Mouse (Mus musculus): ENCODE data around the gene Mrpl41. TPM values are rescaled to one million over a fixed set of nuclear protein-coding genes. Genes with fewer than 3 reads are reported as not detected.
"Not testable (repeated sequence)": the region's sequence is repeated elsewhere in the genome, so short reads cannot be mapped to it uniquely, and the experiment has no call there.

Mrpl41 gene
- 171 and 181 TPM in 2 replicates for polyA plus RNA-seq (2015; fragmentation: Nextera tagmentation; extraction: Ambion mirVana)

DNA sequence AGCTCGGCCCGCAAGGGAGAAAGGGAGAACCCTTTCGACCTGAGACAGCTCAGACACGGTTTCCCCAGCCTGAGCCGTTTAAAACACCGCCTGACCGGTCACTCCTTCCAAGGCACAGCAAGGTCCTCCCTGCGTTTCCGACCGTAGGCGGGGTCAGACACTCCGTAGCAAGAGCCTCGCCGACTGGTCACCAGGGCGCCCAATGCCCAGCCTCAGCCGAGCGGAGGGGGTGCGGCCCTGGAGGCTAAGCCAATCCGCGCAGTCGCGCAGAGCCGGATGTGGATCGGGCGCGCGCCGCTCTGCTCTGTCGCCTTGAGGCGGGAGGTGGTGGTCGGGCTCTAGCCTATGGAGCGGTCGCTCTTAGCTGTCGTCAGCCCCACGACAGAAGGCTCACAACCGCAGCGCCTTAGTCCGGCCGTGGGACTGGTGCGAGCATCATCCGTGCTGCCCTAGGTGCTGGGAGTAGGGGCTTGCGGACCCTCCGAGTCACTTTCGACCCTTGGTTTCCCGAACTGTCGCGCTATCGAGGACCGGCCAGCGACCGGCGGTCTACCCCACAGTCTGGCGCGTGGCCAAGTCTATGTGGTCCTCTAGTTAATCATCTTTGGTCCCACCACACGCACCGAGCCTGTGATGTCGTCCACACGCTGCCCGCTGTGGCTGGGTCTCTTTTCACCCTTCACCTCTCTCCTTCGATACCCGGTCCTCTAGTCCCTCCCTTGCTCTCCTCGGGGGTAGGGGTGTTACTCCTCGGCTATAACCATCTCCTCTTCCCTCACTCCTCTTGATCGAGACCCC lies at the start of gene Mrpl41:
Mrpl41 (minus strand) TSS at position 193 of the 798 bp plus-strand sequence.
- Histone ChIP-seq H3K27me3 (no peaks in the 10 kb centered on the region), H3K36me3 (peaks cover 31% of the 10 kb centered on the region), H3K4me1 (replicated peaks) (peaks cover 25% of the 10 kb centered on the region), H3K9me3 (no peaks in the 10 kb centered on the region), H3K4me3 (peak within 1 kb of the TSS; percentile 83), H3K9ac (peak within 1 kb of the TSS; percentile 89), H3K27ac (peak within 1 kb of the TSS; percentile 94), H3K4me2 (peak within 1 kb of the TSS; percentile 94)
- WGBS: under 1% methylated on average over 64 of the region's 64 CpGs
- peak; percentile 100 for ATAC-seq (ENCODE audit: low FRiP score)

DNA sequence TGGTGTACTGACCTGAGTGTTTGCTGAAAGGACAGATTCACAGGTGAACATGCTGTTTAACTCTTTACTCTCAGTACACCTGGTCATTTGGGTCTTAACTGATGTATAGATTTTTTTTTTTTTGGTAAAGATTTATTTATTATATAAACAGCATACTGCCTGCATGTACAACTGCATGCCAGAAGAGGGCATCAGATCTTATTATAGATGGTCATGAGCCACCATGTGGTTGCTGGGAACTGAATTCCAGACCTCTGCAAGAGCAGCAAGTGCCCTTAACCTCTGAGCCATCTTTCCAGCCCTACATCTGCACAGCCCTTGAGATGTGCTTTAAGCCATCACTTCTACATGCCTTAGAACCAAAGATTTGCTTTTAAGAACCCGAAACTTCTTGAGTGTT lies 47.8 kb upstream of the Mrpl41 start:
- no peak overlapping the region for H3K4me3 ChIP-seq
- WGBS: 98% methylated on average over 1 of the region's 1 CpGs
- no peak overlapping the region for H3K27ac ChIP-seq
- no peaks in the 10 kb centered on the region for H3K27me3 ChIP-seq
- no peaks in the 10 kb centered on the region for H3K9me3 ChIP-seq
- H3K36me3 ChIP-seq: no peaks in the 10 kb centered on the region
- no peaks in the 10 kb centered on the region for H3K4me1 ChIP-seq (replicated peaks)
- no peak for ATAC-seq (ENCODE audit: low FRiP score)
- no peak overlapping the region for H3K9ac ChIP-seq
- no peak overlapping the region for H3K4me2 ChIP-seq

DNA sequence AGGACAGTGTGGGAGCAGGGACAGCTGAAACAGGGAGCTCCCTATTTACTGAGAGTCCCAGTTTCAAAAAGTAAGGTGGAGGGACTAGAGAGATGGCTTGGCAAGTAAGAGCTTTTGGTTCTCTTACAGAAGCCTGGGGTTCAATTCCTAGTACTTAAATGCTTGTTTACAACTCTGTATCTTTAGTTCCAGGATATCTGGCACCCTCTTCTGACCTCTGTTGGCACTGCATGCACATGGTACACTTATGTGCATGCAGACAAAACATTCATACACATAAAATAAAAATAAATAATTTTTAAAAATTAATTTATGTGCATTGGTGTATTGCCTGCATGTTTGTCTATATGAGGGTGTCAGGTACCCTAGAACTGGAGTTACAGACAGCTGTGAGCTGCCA lies 33.4 kb upstream of the Mrpl41 start:
- H3K9me3 ChIP-seq: no peaks in the 10 kb centered on the region
- ATAC-seq (ENCODE audit: low FRiP score): no peak

DNA sequence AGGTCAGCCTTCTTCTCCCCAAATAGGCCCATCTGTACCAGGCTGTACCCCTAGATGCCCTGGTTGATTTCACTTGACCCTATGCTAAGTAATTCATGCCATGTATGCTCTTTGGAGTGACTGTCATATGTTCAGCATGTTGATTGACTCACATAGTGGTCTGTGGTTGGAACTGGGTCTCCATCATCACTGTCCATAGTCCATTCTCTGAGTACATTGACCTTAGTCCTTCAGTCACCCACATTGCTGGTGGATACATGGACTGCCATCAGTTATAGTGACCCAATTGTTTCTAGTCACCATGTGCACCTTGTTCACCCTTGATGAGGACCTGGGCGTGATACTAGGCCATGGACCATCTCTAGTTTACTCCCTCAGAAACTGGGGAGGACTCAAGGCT lies 31.9 kb upstream of the Mrpl41 start:
- no peaks in the 10 kb centered on the region for H3K27me3 ChIP-seq
- 91% methylated on average over 1 of the region's 1 CpGs for WGBS
- no peaks in the 10 kb centered on the region for H3K4me1 ChIP-seq (replicated peaks)
- no peaks in the 10 kb centered on the region for H3K36me3 ChIP-seq
- no peak overlapping the region for H3K27ac ChIP-seq
- H3K9ac ChIP-seq: no peak overlapping the region
- H3K4me2 ChIP-seq: no peak overlapping the region
- no peaks in the 10 kb centered on the region for H3K9me3 ChIP-seq
- ATAC-seq (ENCODE audit: low FRiP score): no peak
- H3K4me3 ChIP-seq: no peak overlapping the region

More for the DNA sequence above, 33.4 kb upstream of the Mrpl41 start:
- Histone ChIP-seq H3K4me2 (no peak overlapping the region), H3K36me3 (no peaks in the 10 kb centered on the region), H3K9ac (no peak overlapping the region), H3K4me1 (replicated peaks) (no peaks in the 10 kb centered on the region), H3K27ac (no peak overlapping the region), H3K27me3 (no peaks in the 10 kb centered on the region), H3K4me3 (no peak overlapping the region)

DNA sequence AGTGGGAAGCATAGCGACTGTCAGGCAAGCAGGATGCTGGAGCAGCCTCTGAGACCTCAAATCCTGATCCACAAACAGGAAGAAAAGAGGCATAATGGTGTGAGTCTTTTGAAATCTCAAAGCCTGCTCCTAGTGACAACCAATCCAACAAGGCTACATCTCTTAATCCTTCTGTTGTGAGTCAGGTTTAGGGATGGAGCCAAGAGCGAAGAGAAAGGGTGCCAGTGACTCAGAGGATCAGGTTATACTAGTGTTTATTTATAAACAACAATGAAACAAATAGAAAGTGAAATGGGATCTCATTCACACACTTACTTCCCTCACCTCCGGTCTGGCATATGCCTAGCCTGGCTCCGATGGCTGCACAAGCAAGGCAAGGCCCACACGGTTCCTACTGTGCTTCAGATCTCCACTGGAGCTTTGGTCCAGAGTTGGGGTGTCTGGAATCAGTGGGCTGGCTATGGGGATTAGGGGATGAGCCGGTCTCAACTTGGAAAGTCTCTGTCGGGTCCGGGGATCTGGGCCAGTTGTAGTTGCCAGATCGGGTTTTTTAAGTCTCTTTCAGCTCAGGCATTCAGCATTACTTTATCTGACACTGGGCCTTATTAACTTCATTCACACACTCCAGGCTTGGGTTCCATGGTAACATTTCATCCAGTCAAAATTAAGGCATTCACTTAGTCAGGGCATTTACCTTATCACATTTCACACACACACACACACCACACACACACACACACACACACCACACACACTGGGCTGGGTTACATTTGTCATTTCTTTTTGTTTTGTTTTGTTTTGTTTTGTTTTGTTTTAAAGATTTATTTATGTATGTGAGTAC lies 29.3 kb upstream of the Mrpl41 start:
- H3K4me1 ChIP-seq (replicated peaks): no peaks in the 10 kb centered on the region
- H3K4me3 ChIP-seq: no peak overlapping the region
- no peak overlapping the region for H3K4me2 ChIP-seq
- no peaks in the 10 kb centered on the region for H3K9me3 ChIP-seq
- no peak overlapping the region for H3K27ac ChIP-seq
- no peaks in the 10 kb centered on the region for H3K27me3 ChIP-seq
- no peak overlapping the region for H3K9ac ChIP-seq
- H3K36me3 ChIP-seq: no peaks in the 10 kb centered on the region
- ATAC-seq (ENCODE audit: low FRiP score): no peak
- WGBS: 75% methylated on average over 9 of the region's 9 CpGs

DNA sequence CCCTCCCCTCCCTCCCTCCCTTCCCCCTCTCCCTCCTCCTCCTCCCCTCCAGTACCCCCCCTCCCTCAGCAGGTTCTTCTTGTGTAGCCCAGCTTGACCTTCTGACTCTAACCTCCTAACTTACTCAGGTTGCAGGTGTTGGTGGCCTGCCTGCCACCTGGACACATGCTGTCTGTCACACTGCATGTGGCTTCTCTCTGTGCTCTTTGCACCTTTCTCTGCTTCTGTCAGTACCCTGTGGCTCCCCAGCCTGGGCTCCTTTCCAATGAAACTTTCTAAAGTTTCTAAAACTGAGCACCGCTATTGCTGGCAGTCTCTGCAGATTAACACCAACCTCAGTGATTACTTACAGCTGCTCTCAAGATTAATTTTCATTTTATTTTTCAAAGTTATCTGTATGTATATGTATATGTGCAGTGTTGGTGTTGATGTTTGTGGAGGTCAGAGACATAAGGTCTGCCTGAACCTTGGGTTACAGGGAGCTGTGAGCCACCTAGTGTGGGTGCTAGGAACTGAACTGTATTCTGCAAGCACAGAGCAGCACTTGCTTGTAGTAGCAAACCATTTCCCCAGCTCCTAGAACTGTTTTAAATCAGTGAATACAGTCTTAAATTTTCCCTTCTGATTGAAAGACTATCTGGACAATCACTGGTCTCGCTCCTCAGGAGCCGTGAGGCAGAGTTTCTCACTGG lies 25.8 kb upstream of the Mrpl41 start:
- no peak overlapping the region for H3K4me3 ChIP-seq
- H3K27ac ChIP-seq: no peak overlapping the region
- no peak for ATAC-seq (ENCODE audit: low FRiP score)
- H3K36me3 ChIP-seq: no peaks in the 10 kb centered on the region
- WGBS: 79% methylated on average over 3 of the region's 3 CpGs
- H3K4me2 ChIP-seq: no peak overlapping the region
- no peaks in the 10 kb centered on the region for H3K4me1 ChIP-seq (replicated peaks)
- H3K27me3 ChIP-seq: no peaks in the 10 kb centered on the region
- no peak overlapping the region for H3K9ac ChIP-seq
- no peaks in the 10 kb centered on the region for H3K9me3 ChIP-seq

DNA sequence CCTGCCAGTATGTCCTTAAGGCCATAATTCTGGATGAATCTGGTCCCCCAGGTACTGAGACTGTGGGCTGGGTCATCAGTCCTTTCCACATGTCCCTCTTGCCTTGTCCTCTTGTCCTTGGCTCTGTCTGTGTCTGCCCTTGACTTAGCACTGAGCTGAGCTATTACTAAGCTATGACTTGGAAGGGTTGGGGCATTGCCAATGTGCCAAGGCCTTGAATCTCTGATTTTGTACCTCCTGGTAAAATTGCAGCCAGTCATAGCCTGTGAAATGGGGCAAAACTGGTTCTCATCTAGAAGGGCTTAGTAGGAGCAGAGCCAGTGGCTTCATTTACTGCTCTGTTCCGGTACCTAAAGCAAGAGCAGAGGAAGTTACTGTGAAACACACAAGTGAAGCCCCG lies 21.6 kb upstream of the Mrpl41 start:
- WGBS: 97% methylated on average over 2 of the region's 2 CpGs
- Histone ChIP-seq H3K4me1 (replicated peaks) (no peaks in the 10 kb centered on the region), H3K27me3 (no peaks in the 10 kb centered on the region), H3K9ac (no peak overlapping the region), H3K9me3 (no peaks in the 10 kb centered on the region), H3K36me3 (no peaks in the 10 kb centered on the region), H3K4me3 (no peak overlapping the region), H3K27ac (no peak overlapping the region), H3K4me2 (no peak overlapping the region)
- no peak for ATAC-seq (ENCODE audit: low FRiP score)

DNA sequence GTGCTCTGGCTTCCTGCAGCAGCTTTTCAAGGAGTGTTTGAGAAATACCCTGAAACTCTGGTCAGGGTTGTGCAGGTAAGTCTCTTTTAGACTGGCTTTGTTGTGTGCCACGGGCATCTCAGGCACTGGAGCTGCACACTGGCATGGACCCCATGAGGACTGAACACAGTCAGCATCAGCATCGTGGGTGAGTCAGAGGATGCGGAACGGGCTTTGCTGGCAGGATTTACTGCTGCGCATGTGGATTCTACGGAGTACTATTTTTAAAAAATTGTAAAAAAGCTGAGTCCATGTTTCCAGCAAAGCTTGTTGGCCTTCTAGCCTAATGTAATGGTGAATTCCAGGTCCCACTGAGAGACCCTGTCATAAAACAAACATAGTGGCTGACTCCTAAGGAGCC lies 20.4 kb upstream of the Mrpl41 start:
- Histone ChIP-seq H3K9ac (no peak overlapping the region), H3K4me2 (no peak overlapping the region), H3K4me3 (no peak overlapping the region), H3K27me3 (no peaks in the 10 kb centered on the region), H3K36me3 (no peaks in the 10 kb centered on the region), H3K9me3 (no peaks in the 10 kb centered on the region), H3K27ac (no peak overlapping the region), H3K4me1 (replicated peaks) (no peaks in the 10 kb centered on the region)
- 92% methylated on average over 6 of the region's 6 CpGs for WGBS
- ATAC-seq (ENCODE audit: low FRiP score): no peak

DNA sequence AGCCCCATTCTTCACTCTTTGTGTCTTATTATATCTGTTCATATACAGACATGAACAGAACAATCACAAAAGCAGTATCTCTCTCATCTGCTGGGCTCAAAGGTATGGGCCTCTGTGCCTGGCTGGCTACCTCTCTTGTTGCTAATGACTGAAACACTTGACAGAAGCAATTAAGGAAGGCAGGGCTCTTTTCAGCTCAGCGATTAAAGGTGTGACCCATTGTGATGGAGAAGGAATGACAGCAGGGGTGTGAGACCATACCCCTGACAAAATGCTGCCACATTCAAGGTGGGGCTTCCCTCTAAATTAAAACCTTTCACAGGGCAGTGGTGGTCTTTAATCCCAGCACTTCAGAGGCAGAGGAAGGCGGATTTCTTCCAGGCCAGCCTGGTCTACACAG lies 12.9 kb upstream of the Mrpl41 start:
- Histone ChIP-seq H3K4me3 (no peak overlapping the region), H3K27me3 (no peaks in the 10 kb centered on the region), H3K4me1 (replicated peaks) (no peaks in the 10 kb centered on the region), H3K9ac (no peak overlapping the region), H3K27ac (no peak overlapping the region), H3K4me2 (no peak overlapping the region), H3K9me3 (no peaks in the 10 kb centered on the region), H3K36me3 (no peaks in the 10 kb centered on the region)
- ATAC-seq (ENCODE audit: low FRiP score): no peak
- WGBS: 62% methylated on average over 2 of the region's 2 CpGs

DNA sequence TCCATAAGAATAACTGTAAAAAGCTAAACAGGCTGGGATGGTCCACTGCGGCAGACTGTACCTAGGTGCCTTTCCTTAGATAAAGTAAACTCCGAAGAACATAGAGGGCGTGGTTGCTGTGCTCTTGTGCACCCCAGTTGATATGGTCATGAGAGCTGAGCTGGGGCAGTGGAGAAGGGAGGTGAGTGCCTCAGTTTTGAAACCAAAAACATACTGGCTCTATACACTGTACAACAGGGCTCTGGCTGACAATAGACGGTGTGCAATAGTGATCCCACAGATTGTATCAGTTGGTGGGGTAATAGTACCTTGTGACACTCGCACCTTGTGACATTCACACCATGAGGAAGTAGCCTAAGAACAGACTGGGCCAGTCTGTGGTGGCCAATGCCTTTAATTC lies 2.1 kb upstream of the Mrpl41 start:
- no peak overlapping the region for H3K27ac ChIP-seq
- 93% methylated on average over 5 of the region's 5 CpGs for WGBS
- no peaks in the 10 kb centered on the region for H3K27me3 ChIP-seq
- no peak overlapping the region for H3K9ac ChIP-seq
- no peak overlapping the region for H3K4me3 ChIP-seq
- H3K4me2 ChIP-seq: no peak overlapping the region
- no peaks in the 10 kb centered on the region for H3K9me3 ChIP-seq
- peaks cover 13% of the 10 kb centered on the region for H3K36me3 ChIP-seq
- peaks cover 25% of the 10 kb centered on the region for H3K4me1 ChIP-seq (replicated peaks)
- no peak for ATAC-seq (ENCODE audit: low FRiP score)

DNA sequence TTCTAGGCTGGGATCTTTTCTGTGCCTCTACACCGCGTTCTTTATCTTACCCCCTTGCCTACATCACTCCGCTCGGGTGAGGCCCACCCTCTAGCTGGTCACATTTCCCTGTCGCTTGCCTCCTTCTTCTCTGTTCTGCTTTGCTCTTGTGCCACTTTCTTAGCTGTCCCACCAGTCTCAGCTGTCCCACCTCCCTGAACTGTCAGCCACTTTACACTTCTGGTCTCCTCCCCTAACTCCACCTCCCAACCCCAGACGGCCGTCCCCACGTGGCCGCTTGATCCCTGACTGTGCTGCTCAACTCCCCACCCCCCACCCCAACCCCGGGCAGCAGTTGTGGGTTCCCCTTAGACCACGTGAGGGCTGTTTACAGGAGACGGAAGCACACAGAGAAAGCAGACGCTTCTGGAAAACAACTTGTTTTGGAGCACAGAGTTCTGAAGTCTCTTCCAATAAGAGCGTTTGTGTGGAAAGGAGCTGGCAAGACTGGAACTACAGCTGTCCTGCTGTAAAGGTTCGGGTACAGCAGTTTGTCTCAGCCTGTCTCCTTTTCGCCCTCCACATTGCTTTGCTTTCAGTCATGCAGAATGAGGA lies 903 bp upstream of the Mrpl41 start, which contains the start of gene Pnpla7:
Pnpla7 (plus strand) TSS at position 330 of the 594 bp plus-strand sequence.
- no peaks in the 10 kb centered on the region for H3K9me3 ChIP-seq

DNA sequence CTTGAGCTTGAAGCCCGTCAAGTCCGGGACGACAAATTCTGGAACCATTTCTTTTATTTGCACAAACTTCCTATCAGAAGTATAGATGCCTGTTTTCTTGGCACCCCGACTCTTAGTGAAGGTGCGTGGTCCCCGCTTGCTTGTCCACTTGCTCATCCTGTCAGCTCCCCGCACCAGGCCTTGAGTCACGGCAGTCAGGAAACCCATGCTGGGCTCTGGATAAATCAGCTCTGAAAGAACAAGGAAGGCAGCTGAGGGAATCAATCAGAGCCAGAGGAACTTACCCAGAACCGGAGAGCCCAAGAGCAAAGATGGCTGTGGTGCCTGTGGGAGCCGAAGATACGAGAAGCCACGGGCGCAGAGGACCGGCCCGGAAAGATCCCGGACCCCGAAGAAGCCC lies 446 bp downstream of the Mrpl41 start:
- Histone ChIP-seq H3K4me3 (peak overlapping the region; percentile 83), H3K4me1 (replicated peaks) (peaks cover 25% of the 10 kb centered on the region), H3K27ac (peak overlapping the region; percentile 94), H3K4me2 (peak overlapping the region; percentile 94), H3K9ac (peak overlapping the region; percentile 89), H3K36me3 (peaks cover 38% of the 10 kb centered on the region)
- not testable (repeated sequence) for H3K27me3 ChIP-seq; H3K9me3 ChIP-seq; ATAC-seq (ENCODE audit: low FRiP score)
- under 1% methylated on average over 17 of the region's 17 CpGs for WGBS

More for the DNA sequence above, 903 bp upstream of the Mrpl41 start, which contains the start of gene Pnpla7:
- Histone ChIP-seq H3K36me3 (peaks cover 24% of the 10 kb centered on the region), H3K27me3 (no peaks in the 10 kb centered on the region), H3K4me3 (peak within 1 kb of the TSS; percentile 83), H3K4me1 (replicated peaks) (peaks cover 25% of the 10 kb centered on the region), H3K9ac (peak within 1 kb of the TSS; percentile 89), H3K4me2 (peak within 1 kb of the TSS; percentile 94), H3K27ac (peak within 1 kb of the TSS; percentile 94)
- peak; percentile 8 for ATAC-seq (ENCODE audit: low FRiP score)
- 1% methylated on average over 16 of the region's 16 CpGs for WGBS

Data from hindbrain, embryonic 13.5 days (tissue).